Mouse (Mus musculus): ENCODE measurements at regions not wholly inside any gene's neighbourhood (a gene's known extent, or its start where the extent isn't known, plus 50 kb on each side); places are given as distances from the start of the nearest gene placed in this dataset.

- Histone ChIP-seq H3K27ac (ENCODE audit: insufficient read depth, low read length) (no peak overlapping the region), H3K4me3 (ENCODE audit: insufficient read depth, low read length) (no peak overlapping the region), H3K4me1 (ENCODE audit: control insufficient read depth, insufficient read depth, low read length) (peaks cover 5% of the 10 kb centered on the region; the same call in 1 of the 2 replicates)
- TF ChIP-seq CTCF (IDR thresholded peaks at IDR 0.05; ENCODE audit: borderline replicate concordance, insufficient read depth, low read length) (no peak), POLR2A (IDR thresholded peaks at IDR 0.05; ENCODE audit: low read depth, low read length) (no peak)
Measured at GRCm38 (mm10) chr10:39240966-39241365, 77.4 kb upstream of the Ccn6 start.

- no peak for TF ChIP-seq CTCF (IDR thresholded peaks at IDR 0.05; ENCODE audit: borderline replicate concordance, insufficient read depth, low read length)
- no peak for TF ChIP-seq POLR2A (IDR thresholded peaks at IDR 0.05; ENCODE audit: low read depth, low read length)
- Histone ChIP-seq H3K4me1 (ENCODE audit: control insufficient read depth, insufficient read depth, low read length) (peaks cover 5% of the 10 kb centered on the region; the same call in 1 of the 2 replicates), H3K4me3 (ENCODE audit: insufficient read depth, low read length) (no peak overlapping the region), H3K27ac (ENCODE audit: insufficient read depth, low read length) (no peak overlapping the region)
Measured at GRCm38 (mm10) chr10:39240178-39240791, 76.7 kb upstream of the Ccn6 start.

GRCm38 (mm10) chr10:39239498-39240177, 76.0 kb upstream of the Ccn6 start:
- TF ChIP-seq CTCF (IDR thresholded peaks at IDR 0.05; ENCODE audit: borderline replicate concordance, insufficient read depth, low read length) (no peak), POLR2A (IDR thresholded peaks at IDR 0.05; ENCODE audit: low read depth, low read length) (no peak)
- no peak overlapping the region for H3K27ac ChIP-seq (ENCODE audit: insufficient read depth, low read length)

GRCm38 (mm10) chr10:39238596-39238995, 75.0 kb upstream of the Ccn6 start:
- Histone ChIP-seq H3K4me1 (ENCODE audit: control insufficient read depth, insufficient read depth, low read length) (peaks cover 5% of the 10 kb centered on the region; the same call in 1 of the 2 replicates), H3K27ac (ENCODE audit: insufficient read depth, low read length) (no peak overlapping the region), H3K4me3 (ENCODE audit: insufficient read depth, low read length) (no peak overlapping the region)
- no peak for TF ChIP-seq CTCF (IDR thresholded peaks at IDR 0.05; ENCODE audit: borderline replicate concordance, insufficient read depth, low read length)
- no peak for TF ChIP-seq POLR2A (IDR thresholded peaks at IDR 0.05; ENCODE audit: low read depth, low read length)

More at GRCm38 (mm10) chr10:39239498-39240177, 76.0 kb upstream of the Ccn6 start:
- Histone ChIP-seq H3K4me1 (ENCODE audit: control insufficient read depth, insufficient read depth, low read length) (peaks cover 5% of the 10 kb centered on the region; the same call in 1 of the 2 replicates), H3K4me3 (ENCODE audit: insufficient read depth, low read length) (no peak overlapping the region)

- Histone ChIP-seq H3K27ac (ENCODE audit: insufficient read depth, low read length) (no peak overlapping the region), H3K4me3 (ENCODE audit: insufficient read depth, low read length) (no peak overlapping the region), H3K4me1 (ENCODE audit: control insufficient read depth, insufficient read depth, low read length) (peaks cover 5% of the 10 kb centered on the region; the same call in 1 of the 2 replicates)
- TF ChIP-seq CTCF (IDR thresholded peaks at IDR 0.05; ENCODE audit: borderline replicate concordance, insufficient read depth, low read length) (no peak), POLR2A (IDR thresholded peaks at IDR 0.05; ENCODE audit: low read depth, low read length) (no peak)
Measured at GRCm38 (mm10) chr10:39237549-39237948, 74.0 kb upstream of the Ccn6 start.

GRCm38 (mm10) chr10:39233926-39234450, 70.4 kb upstream of the Ccn6 start:
- H3K27ac ChIP-seq (ENCODE audit: insufficient read depth, low read length), result no peak overlapping the region
- TF ChIP-seq CTCF (IDR thresholded peaks at IDR 0.05; ENCODE audit: borderline replicate concordance, insufficient read depth, low read length), result no peak
- TF ChIP-seq POLR2A (IDR thresholded peaks at IDR 0.05; ENCODE audit: low read depth, low read length), result no peak
- H3K4me3 ChIP-seq (ENCODE audit: insufficient read depth, low read length), result no peak overlapping the region
- H3K4me1 ChIP-seq (ENCODE audit: control insufficient read depth, insufficient read depth, low read length), result peaks cover 3% of the 10 kb centered on the region; the same call in 1 of the 2 replicates

- TF ChIP-seq POLR2A (IDR thresholded peaks at IDR 0.05; ENCODE audit: low read depth, low read length) (no peak), CTCF (IDR thresholded peaks at IDR 0.05; ENCODE audit: borderline replicate concordance, insufficient read depth, low read length) (no peak)
- Histone ChIP-seq H3K27ac (ENCODE audit: insufficient read depth, low read length) (no peak overlapping the region), H3K4me1 (ENCODE audit: control insufficient read depth, insufficient read depth, low read length) (peaks cover 3% of the 10 kb centered on the region; the same call in 1 of the 2 replicates), H3K4me3 (ENCODE audit: insufficient read depth, low read length) (no peak overlapping the region)
Measured at GRCm38 (mm10) chr10:39233191-39233590, 69.6 kb upstream of the Ccn6 start.

GRCm38 (mm10) chr10:39230634-39231410, 67.2 kb upstream of the Ccn6 start:
- H3K27ac ChIP-seq (ENCODE audit: insufficient read depth, low read length), result no peak overlapping the region
- TF ChIP-seq CTCF (IDR thresholded peaks at IDR 0.05; ENCODE audit: borderline replicate concordance, insufficient read depth, low read length) (no peak), POLR2A (IDR thresholded peaks at IDR 0.05; ENCODE audit: low read depth, low read length) (no peak)
- H3K4me3 ChIP-seq (ENCODE audit: insufficient read depth, low read length), result no peak overlapping the region
- H3K4me1 ChIP-seq (ENCODE audit: control insufficient read depth, insufficient read depth, low read length), result peaks cover 3% of the 10 kb centered on the region; the same call in 1 of the 2 replicates

GRCm38 (mm10) chr10:39229233-39229632, 65.6 kb upstream of the Ccn6 start:
- Histone ChIP-seq H3K4me1 (ENCODE audit: control insufficient read depth, insufficient read depth, low read length) (peaks cover 3% of the 10 kb centered on the region; the same call in 1 of the 2 replicates), H3K27ac (ENCODE audit: insufficient read depth, low read length) (no peak overlapping the region), H3K4me3 (ENCODE audit: insufficient read depth, low read length) (no peak overlapping the region)
- TF ChIP-seq POLR2A (IDR thresholded peaks at IDR 0.05; ENCODE audit: low read depth, low read length), result no peak
- no peak for TF ChIP-seq CTCF (IDR thresholded peaks at IDR 0.05; ENCODE audit: borderline replicate concordance, insufficient read depth, low read length)

All from embryonic fibroblast, embryonic 13.5 days (primary cell).